Mouse (Mus musculus): ENCODE measurements around the gene Serpine1. TPM values are rescaled to one million over a fixed set of nuclear protein-coding genes. Genes with fewer than 3 reads are reported as not detected.

Gene Serpine1
- polyA plus RNA-seq, 1 experiment, result 131 TPM

- Histone ChIP-seq H3K4me3 (ENCODE audit: insufficient read depth, poor library complexity, severe bottlenecking) (no peak overlapping the region), H3K79me2 (ENCODE audit: control insufficient read depth, insufficient read depth) (peaks cover 9% of the 10 kb centered on the region), H3K79me3 (ENCODE audit: low read depth) (peaks cover 2% of the 10 kb centered on the region), H3K27me3 (ENCODE audit: control insufficient read depth, insufficient read depth, insufficient read length) (no peaks in the 10 kb centered on the region), H3K36me3 (ENCODE audit: control insufficient read depth, insufficient read depth) (peaks cover 10% of the 10 kb centered on the region), H3ac (ENCODE audit: control insufficient read depth, insufficient read length, low read depth) (no peak overlapping the region)
- TF ChIP-seq FOSL1 (IDR thresholded peaks at IDR 0.05; ENCODE audit: insufficient read depth, low read length, poor library complexity, severe bottlenecking) (no peak), MAX (IDR thresholded peaks at IDR 0.05) (no peak), MYOD1 (IDR thresholded peaks at IDR 0.05; ENCODE audit: control insufficient read depth, insufficient read length, low read depth) (no peak), MYOG (IDR thresholded peaks at IDR 0.05; ENCODE audit: control insufficient read depth, extremely low read depth, insufficient read length) (no peak), CTCF (IDR thresholded peaks at IDR 0.05; ENCODE audit: control insufficient read depth, insufficient read depth, insufficient read length) (no peak), CEBPB (IDR thresholded peaks at IDR 0.05; ENCODE audit: low read depth) (no peak), USF1 (IDR thresholded peaks at IDR 0.05; ENCODE audit: low read depth) (no peak)
Measured at GRCm38 (mm10) chr5:137109941-137110593, 38.0 kb upstream of the Serpine1 start.

GRCm38 (mm10) chr5:137108111-137108510, 36.0 kb upstream of the Serpine1 start:
- no peak for TF ChIP-seq CEBPB (IDR thresholded peaks at IDR 0.05; ENCODE audit: low read depth)
- no peak for TF ChIP-seq MYOD1 (IDR thresholded peaks at IDR 0.05; ENCODE audit: control insufficient read depth, insufficient read length, low read depth)
- no peak for TF ChIP-seq FOSL1 (IDR thresholded peaks at IDR 0.05; ENCODE audit: insufficient read depth, low read length, poor library complexity, severe bottlenecking)
- TF ChIP-seq MYOG (IDR thresholded peaks at IDR 0.05; ENCODE audit: control insufficient read depth, extremely low read depth, insufficient read length), result no peak
- no peak for TF ChIP-seq MAX (IDR thresholded peaks at IDR 0.05)
- no peak for TF ChIP-seq CTCF (IDR thresholded peaks at IDR 0.05; ENCODE audit: control insufficient read depth, insufficient read depth, insufficient read length)
- no peak for TF ChIP-seq USF1 (IDR thresholded peaks at IDR 0.05; ENCODE audit: low read depth)
- no peak overlapping the region for H3K4me3 ChIP-seq (ENCODE audit: insufficient read depth, poor library complexity, severe bottlenecking)
- H3K79me2 ChIP-seq (ENCODE audit: control insufficient read depth, insufficient read depth), result no peaks in the 10 kb centered on the region
- H3K36me3 ChIP-seq (ENCODE audit: control insufficient read depth, insufficient read depth), result no peaks in the 10 kb centered on the region
- H3ac ChIP-seq (ENCODE audit: control insufficient read depth, insufficient read length, low read depth), result no peak overlapping the region
- no peaks in the 10 kb centered on the region for H3K79me3 ChIP-seq (ENCODE audit: low read depth)
- H3K27me3 ChIP-seq (ENCODE audit: control insufficient read depth, insufficient read depth, insufficient read length), result no peaks in the 10 kb centered on the region

- TF ChIP-seq MYOG (IDR thresholded peaks at IDR 0.05; ENCODE audit: control insufficient read depth, extremely low read depth, insufficient read length) (no peak), CEBPB (IDR thresholded peaks at IDR 0.05; ENCODE audit: low read depth) (peak; percentile 75)
- no peak overlapping the region for H3ac ChIP-seq (ENCODE audit: control insufficient read depth, insufficient read length, low read depth)
- H3K4me3 ChIP-seq (ENCODE audit: insufficient read depth, poor library complexity, severe bottlenecking), result no peak overlapping the region
- no peaks in the 10 kb centered on the region for H3K27me3 ChIP-seq (ENCODE audit: control insufficient read depth, insufficient read depth, insufficient read length)
- H3K79me2 ChIP-seq (ENCODE audit: control insufficient read depth, insufficient read depth), result no peaks in the 10 kb centered on the region
- no peaks in the 10 kb centered on the region for H3K79me3 ChIP-seq (ENCODE audit: low read depth)
- H3K36me3 ChIP-seq (ENCODE audit: control insufficient read depth, insufficient read depth), result no peaks in the 10 kb centered on the region
Measured at GRCm38 (mm10) chr5:137107670-137108069, 35.6 kb upstream of the Serpine1 start.

- Histone ChIP-seq H3K79me3 (ENCODE audit: low read depth) (no peaks in the 10 kb centered on the region), H3K27me3 (ENCODE audit: control insufficient read depth, insufficient read depth, insufficient read length) (no peaks in the 10 kb centered on the region), H3K79me2 (ENCODE audit: control insufficient read depth, insufficient read depth) (no peaks in the 10 kb centered on the region), H3K4me3 (ENCODE audit: insufficient read depth, poor library complexity, severe bottlenecking) (no peak overlapping the region), H3K36me3 (ENCODE audit: control insufficient read depth, insufficient read depth) (no peaks in the 10 kb centered on the region), H3ac (ENCODE audit: control insufficient read depth, insufficient read length, low read depth) (peak overlapping the region; percentile 39)
- TF ChIP-seq MYOG (IDR thresholded peaks at IDR 0.05; ENCODE audit: control insufficient read depth, extremely low read depth, insufficient read length) (no peak), MYOD1 (IDR thresholded peaks at IDR 0.05; ENCODE audit: control insufficient read depth, insufficient read length, low read depth) (no peak), CTCF (IDR thresholded peaks at IDR 0.05; ENCODE audit: control insufficient read depth, insufficient read depth, insufficient read length) (peak; percentile 58)
Measured at GRCm38 (mm10) chr5:137107024-137107423, 35.0 kb upstream of the Serpine1 start.

- Histone ChIP-seq H3K79me2 (ENCODE audit: control insufficient read depth, insufficient read depth) (no peaks in the 10 kb centered on the region), H3K36me3 (ENCODE audit: control insufficient read depth, insufficient read depth) (no peaks in the 10 kb centered on the region), H3K79me3 (ENCODE audit: low read depth) (no peaks in the 10 kb centered on the region), H3ac (ENCODE audit: control insufficient read depth, insufficient read length, low read depth) (no peak overlapping the region), H3K27me3 (ENCODE audit: control insufficient read depth, insufficient read depth, insufficient read length) (no peaks in the 10 kb centered on the region), H3K4me3 (ENCODE audit: insufficient read depth, poor library complexity, severe bottlenecking) (no peak overlapping the region)
- no peak for TF ChIP-seq MAX (IDR thresholded peaks at IDR 0.05)
- TF ChIP-seq MYOD1 (IDR thresholded peaks at IDR 0.05; ENCODE audit: control insufficient read depth, insufficient read length, low read depth), result no peak
- no peak for TF ChIP-seq CTCF (IDR thresholded peaks at IDR 0.05; ENCODE audit: control insufficient read depth, insufficient read depth, insufficient read length)
- no peak for TF ChIP-seq CEBPB (IDR thresholded peaks at IDR 0.05; ENCODE audit: low read depth)
- TF ChIP-seq MYOG (IDR thresholded peaks at IDR 0.05; ENCODE audit: control insufficient read depth, extremely low read depth, insufficient read length), result no peak
- TF ChIP-seq USF1 (IDR thresholded peaks at IDR 0.05; ENCODE audit: low read depth), result no peak
- TF ChIP-seq FOSL1 (IDR thresholded peaks at IDR 0.05; ENCODE audit: insufficient read depth, low read length, poor library complexity, severe bottlenecking), result no peak
Measured at GRCm38 (mm10) chr5:137106434-137106833, 34.4 kb upstream of the Serpine1 start.

GRCm38 (mm10) chr5:137103969-137104368, 31.9 kb upstream of the Serpine1 start:
- Histone ChIP-seq H3K79me3 (ENCODE audit: low read depth) (no peaks in the 10 kb centered on the region), H3K4me3 (ENCODE audit: insufficient read depth, poor library complexity, severe bottlenecking) (no peak overlapping the region), H3K36me3 (ENCODE audit: control insufficient read depth, insufficient read depth) (no peaks in the 10 kb centered on the region), H3ac (ENCODE audit: control insufficient read depth, insufficient read length, low read depth) (no peak overlapping the region), H3K27me3 (ENCODE audit: control insufficient read depth, insufficient read depth, insufficient read length) (no peaks in the 10 kb centered on the region), H3K79me2 (ENCODE audit: control insufficient read depth, insufficient read depth) (no peaks in the 10 kb centered on the region)
- no peak for TF ChIP-seq MYOD1 (IDR thresholded peaks at IDR 0.05; ENCODE audit: control insufficient read depth, insufficient read length, low read depth)

Data from C2C12 (cell line).